Mouse (Mus musculus) left cerebral cortex, postnatal 14 days (tissue): ENCODE results near the gene Myrf. TPM values are rescaled to one million over a fixed set of nuclear protein-coding genes. Genes with fewer than 3 reads are reported as not detected.
"Not testable (repeated sequence)": the region's sequence is repeated elsewhere in the genome, so short reads cannot be mapped to it uniquely, and the experiment has no call there.

ENCODE experiments used
- DNase-seq, 2 experiments: peaks; one replicate each; pipeline ENCODE4 v3.0.0; 2021 to 2022; ENCODE audit warnings: low spot score in 2 of 2, mixed read lengths in 1 of 2
- intact Hi-C: fragments of 180-260 bp; cut with DNase I; formaldehyde crosslinking; loops from one replicate; pipeline ENCODE4 v1.15.1; 2025
- microRNA-seq, 2 experiments: library from miRNA; unstranded; fragments of <30 nt; microRNA quantifications; one replicate each; pipeline ENCODE4 v1.2.0; 2022
- total RNA-seq, 2 experiments: library from RNA; stranded (reverse); gene quantifications; 2 replicates each; pipeline ENCODE4 v1.2.3; 2021

The Myrf gene
- total RNA-seq, 2 experiments from 2014 or later = 9.9 to 16.0 TPM

GRCm38 (mm10) chr19:10167112-10167511 lies 73.4 kb downstream of the Myrf start:
- intact Hi-C loops = no loop called here
- DNase-seq = no peak

- DNase-seq, intact Hi-C loops: not testable (repeated sequence)
Measured at GRCm38 (mm10) chr19:10165928-10166327, 74.6 kb downstream of the Myrf start.

- intact Hi-C loops = no loop called here
- DNase-seq = no peak
Measured at GRCm38 (mm10) chr19:10163896-10164295, 76.7 kb downstream of the Myrf start.

Small RNA genes lying within 50 kb of the gene (microRNA-seq; reads per million reads assigned to microRNA genes)
- 0.53 to 1.3 reads per million in 2 experiments for gene Mir6993

Other genes starting within 250 kb of the Myrf start
- gene Best1, start 239.1 kb downstream of the Myrf start, total RNA-seq = 1 to 10 TPM; 1.1 to 2.1 TPM
- gene Rab3il1, start 239.1 kb downstream of the Myrf start, total RNA-seq = 10 to 100 TPM in 1 of 2 experiments, 1 to 10 TPM in 1; 8.9 to 10.4 TPM
- 10 to 100 TPM; 35.0 to 36.6 TPM for gene Fads3, start 199.2 kb downstream of the Myrf start, total RNA-seq
- gene Fads2, start 139.0 kb downstream of the Myrf start, total RNA-seq = 100 to 1,000 TPM; 175 to 191 TPM
- gene Fads1, start 57.9 kb downstream of the Myrf start, total RNA-seq = 100 to 1,000 TPM; 155 to 165 TPM
- 10 to 100 TPM; 84.1 to 88.2 TPM for gene Tmem258, start 36.7 kb downstream of the Myrf start, total RNA-seq
- gene Fen1, start 36.6 kb downstream of the Myrf start, total RNA-seq = 1 to 10 TPM; 7.3 to 9.2 TPM
- 10 to 100 TPM; 84.2 to 85.4 TPM for gene Dagla, start 64.1 kb upstream of the Myrf start, total RNA-seq
- gene Syt7, start 148.3 kb upstream of the Myrf start, total RNA-seq = 100 to 1,000 TPM; 279 to 314 TPM
- gene Lrrc10b, start 216.7 kb upstream of the Myrf start, total RNA-seq = 10 to 100 TPM in 1 of 2 experiments, 1 to 10 TPM in 1; 8.8 to 12.7 TPM
- gene Ppp1r32, start 242.2 kb upstream of the Myrf start, total RNA-seq = 1 to 10 TPM in 1 of 2 experiments, under 1 TPM in 1; 0.89 to 1.0 TPM